Mouse (Mus musculus): ENCODE results near the gene Ldlrap1. TPM values are rescaled to one million over a fixed set of nuclear protein-coding genes. Genes with fewer than 3 reads are reported as not detected.

Gene Ldlrap1
- polyA plus RNA-seq, 1 experiment from 2014 or later: 5.7 TPM

- Histone ChIP-seq H3K4me2 (peak overlapping the region; percentile 72), H3K9ac (ENCODE audit: low read length) (peak overlapping the region; percentile 54), H3K4me3 (ENCODE audit: low read depth, low read length) (peak overlapping the region; percentile 53), H3K36me3 (ENCODE audit: control insufficient read depth, insufficient read depth, low read length) (no peaks in the 10 kb centered on the region), H3K27me3 (ENCODE audit: control insufficient read depth, insufficient read depth, low read length) (peaks cover 29% of the 10 kb centered on the region), H3K4me1 (ENCODE audit: control insufficient read depth, insufficient read depth, low read length) (peaks cover 11% of the 10 kb centered on the region), H3K9me3 (ENCODE audit: control insufficient read depth, low read length) (no peaks in the 10 kb centered on the region), H3K27ac (ENCODE audit: low read depth, low read length) (no peak overlapping the region)
- ATAC-seq (ENCODE audit: low FRiP score): no peak; the same call in 1 of the 2 replicates
- 1% methylated on average over 23 of the region's 23 CpGs for WGBS
- DNase-seq (ENCODE audit: low spot score, missing footprints): peak; percentile 81
Observed at GRCm38 (mm10) chr4:134766904-134767425, 859 bp downstream of the Ldlrap1 start.

- no peak overlapping the region for H3K4me3 ChIP-seq (ENCODE audit: low read depth, low read length)
Observed at GRCm38 (mm10) chr4:134766277-134766676, 1.5 kb downstream of the Ldlrap1 start.

GRCm38 (mm10) chr4:134764333-134764732 lies 3.5 kb downstream of the Ldlrap1 start:
- Histone ChIP-seq H3K4me3 (ENCODE audit: low read depth, low read length) (no peak overlapping the region), H3K27ac (ENCODE audit: low read depth, low read length) (no peak overlapping the region), H3K4me1 (ENCODE audit: control insufficient read depth, insufficient read depth, low read length) (peaks cover 11% of the 10 kb centered on the region), H3K9me3 (ENCODE audit: control insufficient read depth, low read length) (no peaks in the 10 kb centered on the region), H3K9ac (ENCODE audit: low read length) (no peak overlapping the region), H3K36me3 (ENCODE audit: control insufficient read depth, insufficient read depth, low read length) (no peaks in the 10 kb centered on the region), H3K27me3 (ENCODE audit: control insufficient read depth, insufficient read depth, low read length) (peaks cover 26% of the 10 kb centered on the region), H3K4me2 (no peak overlapping the region)
- DNase-seq (ENCODE audit: low spot score, missing footprints) (no peak), ATAC-seq (ENCODE audit: low FRiP score) (no peak)
- WGBS: 85% methylated on average over 3 of the region's 3 CpGs

More at GRCm38 (mm10) chr4:134766277-134766676, 1.5 kb downstream of the Ldlrap1 start:
- Histone ChIP-seq H3K9ac (ENCODE audit: low read length) (no peak overlapping the region), H3K36me3 (ENCODE audit: control insufficient read depth, insufficient read depth, low read length) (no peaks in the 10 kb centered on the region), H3K27ac (ENCODE audit: low read depth, low read length) (no peak overlapping the region), H3K4me2 (no peak overlapping the region), H3K4me1 (ENCODE audit: control insufficient read depth, insufficient read depth, low read length) (peaks cover 11% of the 10 kb centered on the region), H3K27me3 (ENCODE audit: control insufficient read depth, insufficient read depth, low read length) (peaks cover 29% of the 10 kb centered on the region), H3K9me3 (ENCODE audit: control insufficient read depth, low read length) (no peaks in the 10 kb centered on the region)
- 77% methylated on average over 6 of the region's 6 CpGs for WGBS
- no peak for ATAC-seq (ENCODE audit: low FRiP score)
- peak; percentile 76 for DNase-seq (ENCODE audit: low spot score, missing footprints)

GRCm38 (mm10) chr4:134762360-134762759 lies 5.5 kb downstream of the Ldlrap1 start:
- DNase-seq (ENCODE audit: low spot score, missing footprints) (no peak), ATAC-seq (ENCODE audit: low FRiP score) (no peak)
- Histone ChIP-seq H3K27ac (ENCODE audit: low read depth, low read length) (no peak overlapping the region), H3K4me1 (ENCODE audit: control insufficient read depth, insufficient read depth, low read length) (peaks cover 8% of the 10 kb centered on the region), H3K36me3 (ENCODE audit: control insufficient read depth, insufficient read depth, low read length) (no peaks in the 10 kb centered on the region), H3K9ac (ENCODE audit: low read length) (no peak overlapping the region), H3K27me3 (ENCODE audit: control insufficient read depth, insufficient read depth, low read length) (peaks cover 14% of the 10 kb centered on the region), H3K4me3 (ENCODE audit: low read depth, low read length) (no peak overlapping the region), H3K9me3 (ENCODE audit: control insufficient read depth, low read length) (no peaks in the 10 kb centered on the region), H3K4me2 (no peak overlapping the region)
- 81% methylated on average over 6 of the region's 6 CpGs for WGBS

GRCm38 (mm10) chr4:134760793-134761201 lies 7.0 kb downstream of the Ldlrap1 start:
- DNase-seq (ENCODE audit: low spot score, missing footprints) (no peak), ATAC-seq (ENCODE audit: low FRiP score) (no peak)
- H3K4me1 ChIP-seq (ENCODE audit: control insufficient read depth, insufficient read depth, low read length): no peaks in the 10 kb centered on the region
- H3K9ac ChIP-seq (ENCODE audit: low read length): no peak overlapping the region
- no peaks in the 10 kb centered on the region; the same call in 1 of the 2 replicates for H3K27me3 ChIP-seq (ENCODE audit: control insufficient read depth, insufficient read depth, low read length)
- no peak overlapping the region for H3K4me2 ChIP-seq
- H3K9me3 ChIP-seq (ENCODE audit: control insufficient read depth, low read length): no peaks in the 10 kb centered on the region
- no peaks in the 10 kb centered on the region for H3K36me3 ChIP-seq (ENCODE audit: control insufficient read depth, insufficient read depth, low read length)
- WGBS: 71% methylated on average over 9 of the region's 9 CpGs
- H3K4me3 ChIP-seq (ENCODE audit: low read depth, low read length): no peak overlapping the region
- H3K27ac ChIP-seq (ENCODE audit: low read depth, low read length): no peak overlapping the region

GRCm38 (mm10) chr4:134760281-134760680 lies 7.5 kb downstream of the Ldlrap1 start:
- H3K4me1 ChIP-seq (ENCODE audit: control insufficient read depth, insufficient read depth, low read length): no peaks in the 10 kb centered on the region
- WGBS: 77% methylated on average over 6 of the region's 6 CpGs

GRCm38 (mm10) chr4:134759564-134759963 lies 8.3 kb downstream of the Ldlrap1 start:
- no peaks in the 10 kb centered on the region for H3K9me3 ChIP-seq (ENCODE audit: control insufficient read depth, low read length)
- H3K27ac ChIP-seq (ENCODE audit: low read depth, low read length): no peak overlapping the region
- WGBS: 94% methylated on average over 7 of the region's 7 CpGs
- ATAC-seq (ENCODE audit: low FRiP score): no peak
- H3K4me3 ChIP-seq (ENCODE audit: low read depth, low read length): no peak overlapping the region
- H3K4me1 ChIP-seq (ENCODE audit: control insufficient read depth, insufficient read depth, low read length): peaks cover under 1% of the 10 kb centered on the region; the same call in 1 of the 2 replicates
- H3K9ac ChIP-seq (ENCODE audit: low read length): no peak overlapping the region
- no peak overlapping the region for H3K4me2 ChIP-seq
- DNase-seq (ENCODE audit: low spot score, missing footprints): no peak
- H3K36me3 ChIP-seq (ENCODE audit: control insufficient read depth, insufficient read depth, low read length): no peaks in the 10 kb centered on the region
- H3K27me3 ChIP-seq (ENCODE audit: control insufficient read depth, insufficient read depth, low read length): no peaks in the 10 kb centered on the region

More at GRCm38 (mm10) chr4:134760281-134760680, 7.5 kb downstream of the Ldlrap1 start:
- H3K27me3 ChIP-seq (ENCODE audit: control insufficient read depth, insufficient read depth, low read length): no peaks in the 10 kb centered on the region
- H3K9me3 ChIP-seq (ENCODE audit: control insufficient read depth, low read length): no peaks in the 10 kb centered on the region
- H3K4me2 ChIP-seq: no peak overlapping the region
- DNase-seq (ENCODE audit: low spot score, missing footprints): no peak
- H3K27ac ChIP-seq (ENCODE audit: low read depth, low read length): no peak overlapping the region
- ATAC-seq (ENCODE audit: low FRiP score): no peak
- no peak overlapping the region for H3K4me3 ChIP-seq (ENCODE audit: low read depth, low read length)
- H3K9ac ChIP-seq (ENCODE audit: low read length): no peak overlapping the region
- H3K36me3 ChIP-seq (ENCODE audit: control insufficient read depth, insufficient read depth, low read length): no peaks in the 10 kb centered on the region

- no peaks in the 10 kb centered on the region for H3K36me3 ChIP-seq (ENCODE audit: control insufficient read depth, insufficient read depth, low read length)
- H3K27me3 ChIP-seq (ENCODE audit: control insufficient read depth, insufficient read depth, low read length): no peaks in the 10 kb centered on the region
- H3K4me2 ChIP-seq: no peak overlapping the region
- DNase-seq (ENCODE audit: low spot score, missing footprints) (no peak), ATAC-seq (ENCODE audit: low FRiP score) (no peak)
- WGBS: 96% methylated on average over 14 of the region's 14 CpGs
- H3K4me3 ChIP-seq (ENCODE audit: low read depth, low read length): no peak overlapping the region
- peaks cover 7% of the 10 kb centered on the region for H3K4me1 ChIP-seq (ENCODE audit: control insufficient read depth, insufficient read depth, low read length)
- no peak overlapping the region for H3K9ac ChIP-seq (ENCODE audit: low read length)
- no peak overlapping the region for H3K27ac ChIP-seq (ENCODE audit: low read depth, low read length)
- H3K9me3 ChIP-seq (ENCODE audit: control insufficient read depth, low read length): no peaks in the 10 kb centered on the region
Observed at GRCm38 (mm10) chr4:134758922-134759321, 8.9 kb downstream of the Ldlrap1 start.

GRCm38 (mm10) chr4:134758367-134758766 lies 9.5 kb downstream of the Ldlrap1 start:
- Histone ChIP-seq H3K9me3 (ENCODE audit: control insufficient read depth, low read length) (no peaks in the 10 kb centered on the region), H3K9ac (ENCODE audit: low read length) (no peak overlapping the region), H3K36me3 (ENCODE audit: control insufficient read depth, insufficient read depth, low read length) (no peaks in the 10 kb centered on the region), H3K27me3 (ENCODE audit: control insufficient read depth, insufficient read depth, low read length) (no peaks in the 10 kb centered on the region), H3K27ac (ENCODE audit: low read depth, low read length) (no peak overlapping the region), H3K4me2 (no peak overlapping the region), H3K4me3 (ENCODE audit: low read depth, low read length) (no peak overlapping the region), H3K4me1 (ENCODE audit: control insufficient read depth, insufficient read depth, low read length) (peaks cover 12% of the 10 kb centered on the region)
- no peak for DNase-seq (ENCODE audit: low spot score, missing footprints)
- no peak for ATAC-seq (ENCODE audit: low FRiP score)
- whole genome bisulfite sequencing: 73% methylated on average over 4 of the region's 4 CpGs

Data from midbrain, embryonic 11.5 days (tissue).